Mouse (Mus musculus) heart, adult 2 months (tissue): ENCODE results near the gene Prpsap1.

ENCODE experiments used
- CTCF ChIP-seq: fragments of 200-600 bp; IDR thresholded peaks from 2 replicates; pipeline ENCODE4 v1.8.1; 2022; ENCODE audit warnings: antibody characterized with exemption, mild to moderate bottlenecking, moderate library complexity
- EP300 ChIP-seq: fragments of 200-500 bp; IDR thresholded peaks from 2 replicates; pipeline ENCODE4 v1.6.1; 2011; ENCODE audit warnings: low read depth, low read length, control low read depth; ENCODE audit not compliant: insufficient read depth
- POLR2A ChIP-seq: fragments of 200-500 bp; IDR thresholded peaks from 2 replicates; pipeline ENCODE4 v1.6.1; 2011; ENCODE audit warnings: mild to moderate bottlenecking, low read depth, low read length, control low read depth; ENCODE audit not compliant: insufficient read depth

DNA sequence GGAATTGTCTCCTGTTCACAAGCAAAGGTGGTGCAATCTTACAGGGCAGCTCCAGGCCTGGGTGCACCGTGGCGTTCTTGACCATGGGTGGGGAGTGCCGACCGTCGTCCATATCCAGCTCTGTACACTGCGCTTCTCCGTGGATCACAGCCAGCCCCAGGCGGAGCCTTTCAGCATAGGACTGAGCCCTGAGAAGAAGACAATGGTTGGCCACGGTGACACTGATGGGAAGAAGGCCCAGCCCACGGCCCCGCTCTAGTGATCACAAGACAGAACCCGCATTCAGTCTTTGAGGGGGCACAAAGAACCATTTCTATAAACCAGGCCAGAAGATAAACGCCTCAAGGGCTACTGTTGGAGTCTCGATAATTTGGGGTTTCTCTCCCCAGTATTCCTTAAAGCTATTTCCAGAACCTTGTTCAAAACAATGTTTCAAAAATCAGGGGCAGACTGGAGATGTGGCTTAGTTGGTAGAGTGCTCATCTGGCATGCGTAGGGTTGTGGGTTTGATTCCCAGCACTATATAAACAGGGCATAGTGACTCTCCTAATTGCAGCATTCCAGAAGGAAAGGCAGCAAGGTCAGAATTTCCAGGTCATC is 16.7 kb downstream of the Prpsap1 start:
- TF ChIP-seq POLR2A (no peak), CTCF (no peak), EP300 (no peak)
